Mouse (Mus musculus): ENCODE results near the gene Gm9964. TPM values are rescaled to one million over a fixed set of nuclear protein-coding genes. Genes with fewer than 3 reads are reported as not detected.

Gm9964 gene
- not detected in 2 replicates for polyA plus RNA-seq (2014; fragmentation: Nextera tagmentation; extraction: Ambion mirVana)

DNA sequence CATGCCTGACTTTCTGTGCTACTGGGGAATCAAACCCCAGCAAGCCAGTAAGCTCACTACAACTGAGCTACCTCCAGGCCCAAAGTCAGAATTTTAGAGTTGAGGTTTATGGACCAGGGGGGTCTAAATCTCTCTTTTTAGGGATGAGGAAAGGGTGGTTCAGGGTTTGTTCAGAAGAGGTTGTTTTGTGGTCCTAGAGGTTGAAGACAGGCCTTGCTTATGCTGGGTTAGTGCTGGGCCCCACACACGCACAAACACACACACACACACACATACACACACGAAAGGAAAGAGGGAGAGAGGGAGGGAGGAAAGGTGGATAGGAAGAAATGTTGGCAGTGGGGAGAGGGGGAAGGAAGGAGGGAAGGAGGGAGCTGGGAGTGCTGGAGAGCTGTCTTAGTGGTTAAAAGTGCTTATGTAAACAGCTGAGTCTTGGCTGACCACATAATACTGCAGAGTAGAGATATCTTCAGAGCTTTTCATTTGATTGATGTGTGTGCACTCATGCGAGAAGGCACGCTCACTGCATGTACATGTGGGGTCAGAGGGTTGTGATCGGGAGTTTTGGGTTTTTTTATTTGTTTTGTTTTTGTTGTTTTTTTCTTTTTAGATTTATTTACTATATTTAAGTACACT, at the start of gene Gm9964:
Gene Gm9964, minus strand, starts transcription at position 51 of the 636 bp plus-strand sequence.
- Histone ChIP-seq H3K9ac (replicated peaks; ENCODE audit: low read length) (no peak within 1 kb of the TSS), H3K4me1 (ENCODE audit: control insufficient read depth, insufficient read depth, low read length) (no peaks in the 10 kb centered on the region), H3K9me3 (replicated peaks; ENCODE audit: control insufficient read depth, low read length) (no peaks in the 10 kb centered on the region), H3K4me2 (ENCODE audit: low read depth, low read length) (no peak within 1 kb of the TSS), H3K36me3 (replicated peaks; ENCODE audit: control insufficient read depth, insufficient read depth, low read depth, low read length) (no peaks in the 10 kb centered on the region), H3K27ac (replicated peaks; ENCODE audit: low read depth, low read length) (no peak within 1 kb of the TSS), H3K4me3 (ENCODE audit: low read depth, low read length) (no peak within 1 kb of the TSS), H3K27me3 (ENCODE audit: control insufficient read depth, insufficient read depth, low read length) (no peaks in the 10 kb centered on the region)
- no peak for ATAC-seq (replicated peaks; ENCODE audit: insufficient number of reproducible peaks, low FRiP score, low TSS enrichment, low read depth)
- no peak for DNase-seq (ENCODE audit: low spot score)
- WGBS = 87% methylated on average over 5 of the region's 5 CpGs

DNA sequence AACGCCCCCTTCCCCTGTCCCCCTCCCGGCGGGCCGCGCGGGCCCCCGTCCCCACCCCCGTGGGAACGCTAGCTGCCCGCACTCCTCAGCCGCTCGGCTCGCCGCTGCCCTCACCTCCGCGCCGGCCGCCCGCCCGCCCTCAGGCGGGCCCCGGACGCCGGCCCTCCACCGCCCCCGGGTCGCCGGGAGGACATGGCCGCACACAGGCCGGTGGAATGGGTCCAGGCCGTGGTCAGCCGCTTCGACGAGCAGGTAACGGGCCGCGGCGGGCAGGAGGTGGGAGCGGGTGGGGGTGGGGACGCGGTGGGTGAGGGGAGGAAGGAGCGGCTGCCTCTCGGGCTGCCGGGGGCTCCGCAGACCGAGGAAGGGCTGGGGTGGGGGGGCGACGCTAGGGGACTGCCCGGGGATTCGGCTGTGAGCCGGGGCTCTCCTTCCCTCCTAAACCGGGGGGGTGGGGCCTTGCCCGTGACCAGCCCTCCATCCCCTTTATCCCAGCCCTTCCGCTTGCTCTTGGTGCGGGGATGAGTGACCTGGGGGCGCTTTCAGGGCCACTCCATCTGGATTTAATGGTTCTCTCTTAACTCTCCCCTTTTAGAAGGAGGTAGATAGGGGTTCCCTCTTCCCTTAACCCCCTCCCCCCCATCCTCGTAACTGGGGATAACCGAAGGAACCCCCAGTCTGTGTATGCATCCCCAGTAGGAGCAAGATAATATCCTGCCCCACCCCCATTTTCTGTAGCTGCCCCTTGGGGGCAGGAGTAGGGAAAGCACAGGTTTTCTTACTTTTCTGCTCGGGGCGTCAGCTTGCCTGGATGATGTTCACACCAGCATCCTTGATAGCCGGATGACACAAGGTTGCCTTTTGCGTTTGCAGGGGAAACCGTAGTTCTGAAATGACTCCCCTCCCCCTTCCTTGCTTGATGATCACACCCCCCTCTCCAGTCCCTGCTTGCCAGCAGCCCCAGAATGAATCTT, 43.4 kb upstream of the Gm9964 start:
- Histone ChIP-seq H3K36me3 (replicated peaks; ENCODE audit: control insufficient read depth, insufficient read depth, low read depth, low read length) (no peaks in the 10 kb centered on the region), H3K27me3 (ENCODE audit: control insufficient read depth, insufficient read depth, low read length) (no peaks in the 10 kb centered on the region), H3K4me3 (ENCODE audit: low read depth, low read length) (peak overlapping the region; percentile 98), H3K4me1 (ENCODE audit: control insufficient read depth, insufficient read depth, low read length) (no peaks in the 10 kb centered on the region), H3K9ac (replicated peaks; ENCODE audit: low read length) (peak overlapping the region; percentile 96), H3K27ac (replicated peaks; ENCODE audit: low read depth, low read length) (peak overlapping the region; percentile 93), H3K9me3 (replicated peaks; ENCODE audit: control insufficient read depth, low read length) (no peaks in the 10 kb centered on the region), H3K4me2 (ENCODE audit: low read depth, low read length) (peak overlapping the region; percentile 60)
- 0% methylated on average over 24 of the region's 63 CpGs for WGBS
- ATAC-seq (replicated peaks; ENCODE audit: insufficient number of reproducible peaks, low FRiP score, low TSS enrichment, low read depth) (peak; percentile 80), DNase-seq (ENCODE audit: low spot score) (peak; percentile 71)

DNA sequence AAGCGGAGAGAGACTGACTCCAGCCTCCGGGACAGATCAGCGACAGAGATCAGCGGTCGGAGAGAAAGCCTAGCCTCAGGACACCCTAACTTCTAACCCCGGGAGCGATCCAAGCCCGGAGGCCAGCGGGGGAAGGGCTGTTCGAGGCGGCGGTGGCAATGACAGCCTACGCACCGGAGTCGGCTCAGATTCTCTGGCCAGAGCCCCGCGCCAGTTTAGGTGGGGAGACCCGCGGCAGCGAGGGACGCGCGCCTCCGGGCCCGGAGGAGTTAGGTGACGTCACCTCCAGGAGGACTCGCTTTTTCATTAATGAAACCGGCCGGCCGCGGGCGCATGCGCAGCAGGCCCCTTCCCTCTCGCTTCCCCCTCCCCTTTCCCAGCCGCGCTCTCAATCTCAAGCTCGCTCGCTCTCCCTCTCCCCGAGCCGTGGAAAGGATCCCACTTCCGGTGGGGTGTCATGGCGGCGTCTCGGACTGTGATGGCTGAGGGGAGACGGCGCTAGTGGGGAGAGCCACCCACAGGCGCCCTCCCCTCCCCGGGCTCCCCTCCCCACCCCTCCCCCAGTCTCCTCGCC, 42.6 kb upstream of the Gm9964 start, which contains the start of gene Nf1:
Gene Nf1, plus strand, starts transcription at position 460 of the 574 bp plus-strand sequence.
- H3K4me2 ChIP-seq (ENCODE audit: low read depth, low read length) = peak within 1 kb of the TSS; percentile 60
- ATAC-seq (replicated peaks; ENCODE audit: insufficient number of reproducible peaks, low FRiP score, low TSS enrichment, low read depth) (peak; percentile 94), DNase-seq (ENCODE audit: low spot score) (peak; percentile 97)
- peak within 1 kb of the TSS; percentile 93 for H3K27ac ChIP-seq (replicated peaks; ENCODE audit: low read depth, low read length)
- peak within 1 kb of the TSS; percentile 98 for H3K4me3 ChIP-seq (ENCODE audit: low read depth, low read length)
- no peaks in the 10 kb centered on the region for H3K9me3 ChIP-seq (replicated peaks; ENCODE audit: control insufficient read depth, low read length)
- H3K36me3 ChIP-seq (replicated peaks; ENCODE audit: control insufficient read depth, insufficient read depth, low read depth, low read length) = no peaks in the 10 kb centered on the region
- H3K9ac ChIP-seq (replicated peaks; ENCODE audit: low read length) = peak within 1 kb of the TSS; percentile 96
- no peaks in the 10 kb centered on the region for H3K4me1 ChIP-seq (ENCODE audit: control insufficient read depth, insufficient read depth, low read length)
- under 1% methylated on average over 47 of the region's 49 CpGs for WGBS
- no peaks in the 10 kb centered on the region for H3K27me3 ChIP-seq (ENCODE audit: control insufficient read depth, insufficient read depth, low read length)

DNA sequence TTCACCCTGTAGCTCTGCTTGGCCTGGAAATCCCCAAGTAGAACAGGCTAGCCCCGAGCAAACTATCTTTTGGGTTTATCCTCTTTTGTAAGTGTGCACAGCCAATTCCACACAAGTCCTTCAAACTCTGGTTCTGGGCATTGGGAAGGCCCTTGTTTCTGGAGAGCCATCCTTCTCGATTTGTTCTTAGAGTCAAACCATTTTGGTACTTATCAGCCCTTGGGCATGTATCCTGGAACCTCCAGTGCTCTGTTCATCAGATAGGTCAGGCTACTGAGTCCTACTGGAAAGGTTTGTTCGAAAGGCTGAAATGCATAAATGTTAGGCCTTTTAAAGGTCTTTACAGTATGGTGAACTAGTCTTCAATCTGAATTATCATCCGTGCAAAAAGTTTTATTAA, 41.9 kb upstream of the Gm9964 start:
- no peaks in the 10 kb centered on the region for H3K36me3 ChIP-seq (replicated peaks; ENCODE audit: control insufficient read depth, insufficient read depth, low read depth, low read length)
- H3K4me3 ChIP-seq (ENCODE audit: low read depth, low read length) = peak overlapping the region; percentile 98
- no peaks in the 10 kb centered on the region for H3K4me1 ChIP-seq (ENCODE audit: control insufficient read depth, insufficient read depth, low read length)
- H3K27ac ChIP-seq (replicated peaks; ENCODE audit: low read depth, low read length) = no peak overlapping the region
- no peak for ATAC-seq (replicated peaks; ENCODE audit: insufficient number of reproducible peaks, low FRiP score, low TSS enrichment, low read depth)
- H3K9me3 ChIP-seq (replicated peaks; ENCODE audit: control insufficient read depth, low read length) = no peaks in the 10 kb centered on the region
- peak overlapping the region; percentile 58 for H3K4me2 ChIP-seq (ENCODE audit: low read depth, low read length)
- peak; percentile 5 for DNase-seq (ENCODE audit: low spot score)
- no peaks in the 10 kb centered on the region for H3K27me3 ChIP-seq (ENCODE audit: control insufficient read depth, insufficient read depth, low read length)
- WGBS = 49% methylated on average over 4 of the region's 4 CpGs
- peak overlapping the region; percentile 96 for H3K9ac ChIP-seq (replicated peaks; ENCODE audit: low read length)

DNA sequence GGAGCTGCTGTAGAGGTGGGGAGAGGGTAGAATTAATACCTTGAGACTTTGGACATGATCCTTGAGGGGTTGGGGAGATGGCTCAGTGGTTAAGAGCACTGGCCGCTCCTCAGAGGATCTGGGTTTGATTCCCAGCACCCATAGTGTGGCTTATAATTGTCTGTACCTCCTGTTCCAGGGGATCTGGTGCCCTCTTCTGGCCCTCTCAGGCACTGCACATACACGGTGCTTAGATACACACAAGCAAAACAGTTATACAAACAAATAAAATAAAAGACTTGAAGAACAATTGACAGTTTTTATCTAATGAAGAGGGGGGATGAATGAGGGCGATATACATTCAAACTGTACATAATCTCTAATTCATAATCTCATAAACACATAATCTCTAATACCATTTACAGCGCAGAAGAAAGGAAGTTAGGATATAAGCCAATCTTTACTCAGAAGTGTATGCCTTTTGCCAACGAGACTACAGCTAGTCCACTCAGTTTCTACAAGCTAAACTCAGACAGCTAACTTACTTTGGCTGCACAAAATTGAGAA, 40.1 kb upstream of the Gm9964 start:
- DNase-seq (ENCODE audit: low spot score) = no peak
- ATAC-seq (replicated peaks; ENCODE audit: insufficient number of reproducible peaks, low FRiP score, low TSS enrichment, low read depth) = no peak
- Histone ChIP-seq H3K27me3 (ENCODE audit: control insufficient read depth, insufficient read depth, low read length) (no peaks in the 10 kb centered on the region), H3K9ac (replicated peaks; ENCODE audit: low read length) (no peak overlapping the region), H3K9me3 (replicated peaks; ENCODE audit: control insufficient read depth, low read length) (no peaks in the 10 kb centered on the region), H3K4me1 (ENCODE audit: control insufficient read depth, insufficient read depth, low read length) (no peaks in the 10 kb centered on the region), H3K4me3 (ENCODE audit: low read depth, low read length) (no peak overlapping the region), H3K4me2 (ENCODE audit: low read depth, low read length) (no peak overlapping the region), H3K27ac (replicated peaks; ENCODE audit: low read depth, low read length) (no peak overlapping the region), H3K36me3 (replicated peaks; ENCODE audit: control insufficient read depth, insufficient read depth, low read depth, low read length) (no peaks in the 10 kb centered on the region)
- WGBS = 89% methylated on average over 5 of the region's 5 CpGs

DNA sequence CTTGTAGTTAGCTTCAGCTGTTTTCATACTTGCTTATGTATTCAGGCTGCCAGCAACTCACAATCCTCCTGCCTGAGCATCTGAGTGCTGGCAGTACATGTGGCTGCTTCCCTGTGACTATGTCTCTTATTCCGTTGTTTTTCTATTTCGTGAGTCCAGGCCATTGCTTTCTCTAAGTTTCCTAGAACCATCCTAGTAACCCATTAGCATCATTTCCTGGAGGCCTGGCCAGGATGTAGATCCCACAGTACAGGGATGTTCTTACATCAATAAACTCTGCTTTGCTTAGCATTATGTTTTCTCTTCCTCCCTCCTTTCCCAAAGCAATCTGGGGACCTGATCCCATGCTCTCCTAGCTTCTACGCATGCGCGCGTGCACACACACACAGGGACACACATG, 38.4 kb upstream of the Gm9964 start:
- Histone ChIP-seq H3K4me2 (ENCODE audit: low read depth, low read length) (no peak overlapping the region), H3K36me3 (replicated peaks; ENCODE audit: control insufficient read depth, insufficient read depth, low read depth, low read length) (no peaks in the 10 kb centered on the region), H3K4me3 (ENCODE audit: low read depth, low read length) (no peak overlapping the region), H3K9me3 (replicated peaks; ENCODE audit: control insufficient read depth, low read length) (no peaks in the 10 kb centered on the region), H3K27ac (replicated peaks; ENCODE audit: low read depth, low read length) (no peak overlapping the region), H3K9ac (replicated peaks; ENCODE audit: low read length) (no peak overlapping the region), H3K27me3 (ENCODE audit: control insufficient read depth, insufficient read depth, low read length) (no peaks in the 10 kb centered on the region), H3K4me1 (ENCODE audit: control insufficient read depth, insufficient read depth, low read length) (no peaks in the 10 kb centered on the region)
- WGBS = 94% methylated on average over 6 of the region's 6 CpGs
- ATAC-seq (replicated peaks; ENCODE audit: insufficient number of reproducible peaks, low FRiP score, low TSS enrichment, low read depth) (no peak), DNase-seq (ENCODE audit: low spot score) (no peak)

DNA sequence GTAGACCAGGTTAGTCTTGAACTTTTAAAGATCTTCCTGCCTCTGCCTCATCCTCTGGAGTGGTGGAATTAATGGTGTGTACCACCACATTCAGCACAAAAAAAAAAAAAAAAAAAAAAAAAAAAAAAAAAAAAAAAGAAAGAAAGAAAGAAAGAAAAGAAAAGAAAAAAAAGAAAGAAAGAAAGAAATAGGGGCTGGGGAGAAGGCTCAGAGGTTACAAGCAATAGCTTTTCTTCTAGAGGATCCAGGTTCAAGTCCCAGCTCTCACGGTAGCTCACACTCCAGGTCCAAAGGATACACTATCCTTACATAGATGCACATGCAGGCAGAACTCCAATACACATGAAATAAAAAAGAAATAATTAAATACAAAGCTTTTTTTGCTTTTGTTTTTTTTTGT, 32.9 kb upstream of the Gm9964 start:
- H3K4me3 ChIP-seq (ENCODE audit: low read depth, low read length) = no peak overlapping the region
- no peak for ATAC-seq (replicated peaks; ENCODE audit: insufficient number of reproducible peaks, low FRiP score, low TSS enrichment, low read depth)
- H3K4me2 ChIP-seq (ENCODE audit: low read depth, low read length) = no peak overlapping the region
- no peaks in the 10 kb centered on the region for H3K4me1 ChIP-seq (ENCODE audit: control insufficient read depth, insufficient read depth, low read length)
- DNase-seq (ENCODE audit: low spot score) = no peak
- H3K27me3 ChIP-seq (ENCODE audit: control insufficient read depth, insufficient read depth, low read length) = no peaks in the 10 kb centered on the region
- no peak overlapping the region for H3K27ac ChIP-seq (replicated peaks; ENCODE audit: low read depth, low read length)
- no peaks in the 10 kb centered on the region for H3K9me3 ChIP-seq (replicated peaks; ENCODE audit: control insufficient read depth, low read length)
- H3K9ac ChIP-seq (replicated peaks; ENCODE audit: low read length) = no peak overlapping the region
- no peaks in the 10 kb centered on the region for H3K36me3 ChIP-seq (replicated peaks; ENCODE audit: control insufficient read depth, insufficient read depth, low read depth, low read length)
- 91% methylated on average over 1 of the region's 1 CpGs for WGBS

All from embryonic facial prominence, embryonic 11.5 days (tissue).